ENCODE assay signal across 8 mouse cellular contexts in genomic region chr16:32867919-32868552, GRCm38 (mm10). TPM values are rescaled to one million over a fixed set of nuclear protein-coding genes. Genes with fewer than 3 reads are reported as not detected.
DNase-seq lines count a peak whose midpoint lies in the region; ATAC-seq lines count a peak whose summit lies in the region.

No protein-coding gene starts in this region.

- H3K4me1 ChIP-seq in brown adipose tissue, adult 24 weeks (ENCODE audit: control insufficient read depth, insufficient read depth, insufficient read length, low read length), result peaks cover 4% of the 10 kb centered on the region; the same call in 1 of the 2 replicates
- peaks cover 42% of the 10 kb centered on the region for H3K4me1 ChIP-seq in heart, embryonic 13.5 days
- peaks cover 19% of the 10 kb centered on the region for H3K4me1 ChIP-seq in liver, embryonic 12.5 days
- H3K4me1 ChIP-seq in stomach, embryonic 15.5 days, result peaks cover 4% of the 10 kb centered on the region; the same call in 1 of the 2 replicates

- ATAC-seq in heart, embryonic 13.5 days (ENCODE audit: extremely low read depth, insufficient number of reproducible peaks, low FRiP score, low TSS enrichment), result peak; percentile 89; the same call in 1 of the 2 replicates
- ATAC-seq in liver, embryonic 12.5 days, result peak; percentile 97
- peak; percentile 96 for ATAC-seq in stomach, embryonic 15.5 days (ENCODE audit: insufficient read depth, low FRiP score, low read depth)

- H3K9me3 ChIP-seq in heart, embryonic 13.5 days, result no peaks in the 10 kb centered on the region
- H3K9me3 ChIP-seq in liver, embryonic 12.5 days (replicated peaks), result no peaks in the 10 kb centered on the region
- H3K9me3 ChIP-seq in stomach, embryonic 15.5 days, result no peaks in the 10 kb centered on the region

- peaks cover 21% of the 10 kb centered on the region for H3K36me3 ChIP-seq in heart, embryonic 13.5 days
- H3K36me3 ChIP-seq in liver, embryonic 12.5 days, result peaks cover 3% of the 10 kb centered on the region; the same call in 1 of the 2 replicates
- H3K36me3 ChIP-seq in stomach, embryonic 15.5 days, result 0 out of 2 replicates have a peak, but pooled peaks cover 3% of the 10 kb centered on the region

- peak overlapping the region; percentile 74 for H3K27ac ChIP-seq in brown adipose tissue, adult 24 weeks (replicated peaks; ENCODE audit: low read depth, low read length)
- peak overlapping the region; percentile 93 for H3K27ac ChIP-seq in heart, embryonic 13.5 days (replicated peaks)
- peak overlapping the region; percentile 64 for H3K27ac ChIP-seq in liver, embryonic 12.5 days
- peak overlapping the region; percentile 82 for H3K27ac ChIP-seq in stomach, embryonic 15.5 days

- WGBS in heart, embryonic 13.5 days, result under 1% methylated on average over 35 of the region's 35 CpGs
- under 1% methylated on average over 35 of the region's 35 CpGs for WGBS in liver, embryonic 12.5 days (ENCODE audit: insufficient replicate concordance)
- under 1% methylated on average over 35 of the region's 35 CpGs for WGBS in stomach, embryonic 15.5 days

- H3K4me2 ChIP-seq in heart, embryonic 13.5 days, result peak overlapping the region; percentile 84
- H3K4me2 ChIP-seq in liver, embryonic 12.5 days, result peak overlapping the region; percentile 93
- peak overlapping the region; percentile 77 for H3K4me2 ChIP-seq in stomach, embryonic 15.5 days

- peak overlapping the region; percentile 93 for H3K9ac ChIP-seq in heart, embryonic 13.5 days
- H3K9ac ChIP-seq in liver, embryonic 12.5 days, result peak overlapping the region; percentile 79
- peak overlapping the region; percentile 74 for H3K9ac ChIP-seq in stomach, embryonic 15.5 days

- H3K27me3 ChIP-seq in heart, embryonic 13.5 days (replicated peaks), result no peaks in the 10 kb centered on the region
- 0 out of 2 replicates have a peak, but pooled peaks cover 1% of the 10 kb centered on the region for H3K27me3 ChIP-seq in liver, embryonic 12.5 days (replicated peaks)
- H3K27me3 ChIP-seq in stomach, embryonic 15.5 days (replicated peaks), result no peaks in the 10 kb centered on the region

- peak overlapping the region; percentile 93 for H3K4me3 ChIP-seq in brown adipose tissue, adult 24 weeks (ENCODE audit: insufficient read depth, low read depth, low read length)
- peak overlapping the region; percentile 89 for H3K4me3 ChIP-seq in heart, embryonic 13.5 days
- peak overlapping the region; percentile 85 for H3K4me3 ChIP-seq in liver, embryonic 12.5 days
- peak overlapping the region; percentile 94 for H3K4me3 ChIP-seq in stomach, embryonic 15.5 days (replicated peaks)

- peak; percentile 92 for DNase-seq in CD4-positive, CD25-positive, alpha-beta regulatory T cell, adult 2 months (ENCODE audit: low read depth, low spot score)
- peak; percentile 36 for DNase-seq in fat pad, adult 2 months (ENCODE audit: extremely low read depth, low read depth, low spot score)
- DNase-seq in kidney, postnatal 10 days, result peak; percentile 91
- DNase-seq in natural killer cell, adult 2 months (ENCODE audit: low spot score in 2 of 2), result peak; percentile 85 to 88

RNA-seq across cellular contexts. Expression of gene Fyttd1, which starts 9.3 kb away (rescaled TPM):
- polyA plus RNA-seq in brown adipose tissue, adult 24 weeks (2012; ENCODE audit: insufficient read depth, insufficient read length, missing spikeins), result 24.4 and 45.4 TPM in 2 replicates
- polyA plus RNA-seq in heart, embryonic 13.5 days (2015; fragmentation: Nextera tagmentation; extraction: Ambion mirVana), result 102 and 116 TPM in 2 replicates
- polyA plus RNA-seq in liver, embryonic 12.5 days (2016; fragmentation: Nextera tagmentation; extraction: Ambion mirVana), result 45.7 and 50.7 TPM in 2 replicates
- polyA plus RNA-seq in stomach, embryonic 15.5 days (2015; fragmentation: Nextera tagmentation; extraction: Ambion mirVana), result 77.5 and 85.7 TPM in 2 replicates

RNA-seq across cellular contexts. Expression of gene Rubcn, which starts 9.5 kb away (rescaled TPM):
- polyA plus RNA-seq in brown adipose tissue, adult 24 weeks (2012; ENCODE audit: insufficient read depth, insufficient read length, missing spikeins), result 9.6 and 12.6 TPM in 2 replicates
- polyA plus RNA-seq in heart, embryonic 13.5 days (2015; fragmentation: Nextera tagmentation; extraction: Ambion mirVana), result 24.2 and 26.5 TPM in 2 replicates
- polyA plus RNA-seq in liver, embryonic 12.5 days (2016; fragmentation: Nextera tagmentation; extraction: Ambion mirVana), result 7.3 and 7.7 TPM in 2 replicates
- 16.5 and 17.1 TPM in 2 replicates for polyA plus RNA-seq in stomach, embryonic 15.5 days (2015; fragmentation: Nextera tagmentation; extraction: Ambion mirVana)

RNA-seq across cellular contexts. Expression of gene Lrch3, which starts 45.9 kb away (rescaled TPM):
- polyA plus RNA-seq in brown adipose tissue, adult 24 weeks (2012; ENCODE audit: insufficient read depth, insufficient read length, missing spikeins), result 10.2 and 13.6 TPM in 2 replicates
- polyA plus RNA-seq in heart, embryonic 13.5 days (2015; fragmentation: Nextera tagmentation; extraction: Ambion mirVana), result 14.2 and 16.4 TPM in 2 replicates
- 9.9 and 10.1 TPM in 2 replicates for polyA plus RNA-seq in liver, embryonic 12.5 days (2016; fragmentation: Nextera tagmentation; extraction: Ambion mirVana)
- polyA plus RNA-seq in stomach, embryonic 15.5 days (2015; fragmentation: Nextera tagmentation; extraction: Ambion mirVana), result 16.9 TPM in 2 replicates

RNA-seq across cellular contexts. Expression of gene Smbd1, which starts 57.8 kb away (rescaled TPM):
- not detected in 2 replicates for polyA plus RNA-seq in brown adipose tissue, adult 24 weeks (2012; ENCODE audit: insufficient read depth, insufficient read length, missing spikeins)
- not detected in 2 replicates for polyA plus RNA-seq in heart, embryonic 13.5 days (2015; fragmentation: Nextera tagmentation; extraction: Ambion mirVana)
- polyA plus RNA-seq in liver, embryonic 12.5 days (2016; fragmentation: Nextera tagmentation; extraction: Ambion mirVana), result not detected in 2 replicates
- 0.27 TPM in 1 of 2 replicates, not detected in the other for polyA plus RNA-seq in stomach, embryonic 15.5 days (2015; fragmentation: Nextera tagmentation; extraction: Ambion mirVana)

Comparison
In these comparisons a context has a peak if more than half of its experiments do, and no peak if none do; other contexts are left out.
1. Peak in every context shown above with its lines: DNase-seq, ATAC-seq, H3K4me3 ChIP-seq and H3K27ac ChIP-seq.
2. DNase-seq: peak in every context shown above with its lines; median percentile 92 in CD4-positive, CD25-positive, alpha-beta regulatory T cell, adult 2 months; 91 in kidney, postnatal 10 days; 86 in natural killer cell, adult 2 months; 36 in fat pad, adult 2 months.